Mouse (Mus musculus) neural tube, embryonic 12.5 days (tissue): ENCODE measurements around the gene Rhox2h. TPM values are rescaled to one million over a fixed set of nuclear protein-coding genes. Genes with fewer than 3 reads are reported as not detected.
"Not testable (repeated sequence)": the region's sequence is repeated elsewhere in the genome, so short reads cannot be mapped to it uniquely, and the experiment has no call there.

Source experiments
- ATAC-seq: fragments of 200-750 bp; cut with Nextera tagmentation; 2 replicates; pipeline ENCODE4 v1.8.0; 2017; ENCODE audit warnings: low read depth, mild to moderate bottlenecking, moderate TSS enrichment, moderate library complexity; ENCODE audit not compliant: low FRiP score
- H3K27ac ChIP-seq: fragments of 300-500 bp; sonication (generic); 2 replicates; pipeline ENCODE4 v1.5.1; 2016
- H3K27me3 ChIP-seq: fragments of 300-500 bp; sonication (generic); replicated peaks from 2 replicates; pipeline ENCODE4 v1.6.1; 2016; ENCODE audit warnings: mild to moderate bottlenecking
- H3K36me3 ChIP-seq: fragments of 300-500 bp; sonication (generic); 2 replicates; pipeline ENCODE4 v1.6.1; 2016; ENCODE audit warnings: mild to moderate bottlenecking
- H3K4me1 ChIP-seq: fragments of 300-500 bp; sonication (generic); 2 replicates; pipeline ENCODE4 v1.6.1; 2016
- H3K4me2 ChIP-seq: fragments of 300-500 bp; sonication (generic); replicated peaks from 2 replicates; pipeline ENCODE4 v1.6.1; 2016; ENCODE audit warnings: mild to moderate bottlenecking
- H3K4me3 ChIP-seq: fragments of 300-500 bp; sonication (generic); 2 replicates; pipeline ENCODE4 v1.5.1; 2016
- H3K9ac ChIP-seq: fragments of 300-500 bp; sonication (generic); 2 replicates; pipeline ENCODE4 v1.6.1; 2016; ENCODE audit warnings: mild to moderate bottlenecking
- H3K9me3 ChIP-seq: fragments of 300-500 bp; sonication (generic); 2 replicates; pipeline ENCODE4 v1.6.1; 2016; ENCODE audit warnings: mild to moderate bottlenecking
- WGBS: fragments of 180-500 bp; shearing (Covaris S2); methylation state at CpG from one replicate; pipeline ENCODE4 v1.1.7; 2016; 5-methylcytosine and 5-hydroxymethylcytosine counted together
- polyA plus RNA-seq: library from polyadenylated mRNA; unstranded; fragments of >200 nt; fragmentation: Nextera tagmentation; extraction: Ambion mirVana; gene quantifications from 2 replicates; pipeline ENCODE4 v1.2.1, GENCODE M21; 2016

Gene Rhox2h
- polyA plus RNA-seq, result not detected in 2 replicates

GRCm38 (mm10) chrX:37673177-37673576, at the start of gene Rhox2h:
Gene Rhox2h (minus strand): TSS chrX:37673277.
- H3K27me3 ChIP-seq, H3K9me3 ChIP-seq, H3K9ac ChIP-seq, H3K4me1 ChIP-seq, ATAC-seq, H3K4me2 ChIP-seq, H3K27ac ChIP-seq, H3K36me3 ChIP-seq, H3K4me3 ChIP-seq: not testable (repeated sequence)
- 89% methylated on average over 8 of the region's 8 CpGs for WGBS

- Histone ChIP-seq H3K4me2 (no peak overlapping the region), H3K4me1 (no peaks in the 10 kb centered on the region), H3K36me3 (no peaks in the 10 kb centered on the region), H3K9me3 (no peaks in the 10 kb centered on the region), H3K9ac (no peak overlapping the region), H3K27ac (no peak overlapping the region), H3K27me3 (no peaks in the 10 kb centered on the region), H3K4me3 (no peak overlapping the region)
- 74% methylated on average over 3 of the region's 3 CpGs for WGBS
- no peak for ATAC-seq
Observed at GRCm38 (mm10) chrX:37701821-37702387, 28.8 kb upstream of the Rhox2h start.

GRCm38 (mm10) chrX:37692261-37692660, 19.2 kb upstream of the Rhox2h start:
- Histone ChIP-seq H3K9me3 (no peaks in the 10 kb centered on the region), H3K4me1 (no peaks in the 10 kb centered on the region), H3K36me3 (no peaks in the 10 kb centered on the region), H3K4me2 (no peak overlapping the region), H3K9ac (no peak overlapping the region), H3K27ac (no peak overlapping the region), H3K4me3 (no peak overlapping the region), H3K27me3 (no peaks in the 10 kb centered on the region)
- no peak for ATAC-seq
- 89% methylated on average over 2 of the region's 2 CpGs for WGBS

GRCm38 (mm10) chrX:37683031-37683715, 10.1 kb upstream of the Rhox2h start:
- no peaks in the 10 kb centered on the region for H3K36me3 ChIP-seq
- no peak overlapping the region for H3K27ac ChIP-seq
- 87% methylated on average over 24 of the region's 24 CpGs for WGBS

GRCm38 (mm10) chrX:37668664-37669063, 4.4 kb downstream of the Rhox2h start, which contains the start of gene Rhox3h:
Gene Rhox3h (minus strand): TSS chrX:37668764.
- not testable (repeated sequence) for H3K4me2 ChIP-seq, H3K36me3 ChIP-seq, H3K9me3 ChIP-seq, H3K4me1 ChIP-seq, H3K27ac ChIP-seq, H3K9ac ChIP-seq, ATAC-seq, H3K27me3 ChIP-seq, H3K4me3 ChIP-seq
- 89% methylated on average over 1 of the region's 3 CpGs for WGBS

More at GRCm38 (mm10) chrX:37683031-37683715, 10.1 kb upstream of the Rhox2h start:
- Histone ChIP-seq H3K9me3 (no peaks in the 10 kb centered on the region), H3K4me2 (no peak overlapping the region), H3K27me3 (no peaks in the 10 kb centered on the region), H3K9ac (no peak overlapping the region), H3K4me1 (no peaks in the 10 kb centered on the region), H3K4me3 (no peak overlapping the region)
- no peak for ATAC-seq

- not testable (repeated sequence) for H3K27ac ChIP-seq, H3K4me3 ChIP-seq, H3K36me3 ChIP-seq, H3K4me1 ChIP-seq, H3K9ac ChIP-seq, H3K9me3 ChIP-seq, H3K27me3 ChIP-seq, ATAC-seq, H3K4me2 ChIP-seq
- WGBS, result 94% methylated on average over 17 of the region's 20 CpGs
Observed at GRCm38 (mm10) chrX:37651227-37651626, 21.9 kb downstream of the Rhox2h start, which contains the start of gene Rhox4g. Gene Rhox4g (minus strand): TSS chrX:37651327.

GRCm38 (mm10) chrX:37643370-37643769, 29.7 kb downstream of the Rhox2h start, which contains the start of gene Rhox2g:
Gene Rhox2g (minus strand): TSS chrX:37643470.
- H3K9ac ChIP-seq, H3K9me3 ChIP-seq, H3K4me2 ChIP-seq, H3K4me1 ChIP-seq, H3K27ac ChIP-seq, H3K4me3 ChIP-seq, H3K27me3 ChIP-seq, ATAC-seq, H3K36me3 ChIP-seq: not testable (repeated sequence)
- WGBS, result 91% methylated on average over 6 of the region's 6 CpGs

- not testable (repeated sequence) for H3K9me3 ChIP-seq
- 96% methylated on average over 2 of the region's 2 CpGs for WGBS
Observed at GRCm38 (mm10) chrX:37628512-37628911, 44.6 kb downstream of the Rhox2h start, which contains the start of gene Rhox3g. Gene Rhox3g (minus strand): TSS chrX:37628612.

More at GRCm38 (mm10) chrX:37628512-37628911, 44.6 kb downstream of the Rhox2h start, which contains the start of gene Rhox3g:
- not testable (repeated sequence) for ATAC-seq, H3K9ac ChIP-seq, H3K36me3 ChIP-seq, H3K4me3 ChIP-seq, H3K4me2 ChIP-seq, H3K4me1 ChIP-seq, H3K27me3 ChIP-seq, H3K27ac ChIP-seq

Other genes with a start within 250 kb of the Rhox2h start
- gene Rhox4b, start 240.8 kb downstream of the Rhox2h start, polyA plus RNA-seq, result not detected in 2 replicates
- gene Rhox2c, start 219.6 kb downstream of the Rhox2h start, polyA plus RNA-seq, result not detected in 2 replicates
- not detected in 2 replicates for gene Rhox3c, start 214.7 kb downstream of the Rhox2h start, polyA plus RNA-seq
- not detected in 2 replicates for gene Rhox4c, start 192.9 kb downstream of the Rhox2h start, polyA plus RNA-seq
- gene Rhox2d, start 179.8 kb downstream of the Rhox2h start, polyA plus RNA-seq, result not detected in 2 replicates
- not detected in 2 replicates for gene Rhox4d, start 158.9 kb downstream of the Rhox2h start, polyA plus RNA-seq
- gene Rhox2e, start 142.8 kb downstream of the Rhox2h start, polyA plus RNA-seq, result not detected in 2 replicates
- gene Rhox3e, start 131.3 kb downstream of the Rhox2h start, polyA plus RNA-seq, result not detected in 2 replicates
- gene Rhox4e, start 115.9 kb downstream of the Rhox2h start, polyA plus RNA-seq, result not detected in 2 replicates
- not detected in 2 replicates for gene Rhox2f, start 101.9 kb downstream of the Rhox2h start, polyA plus RNA-seq
- not detected in 2 replicates for gene Rhox3f, start 92.3 kb downstream of the Rhox2h start, polyA plus RNA-seq
- not detected in 2 replicates for gene Rhox4f, start 65.6 kb downstream of the Rhox2h start, polyA plus RNA-seq
- gene Rhox3g, start 44.7 kb downstream of the Rhox2h start, polyA plus RNA-seq, result not detected in 2 replicates
- not detected in 2 replicates for gene Rhox2g, start 29.8 kb downstream of the Rhox2h start, polyA plus RNA-seq
- gene Rhox4g, start 21.9 kb downstream of the Rhox2h start, polyA plus RNA-seq, result not detected in 2 replicates
- not detected in 2 replicates for gene Rhox3h, start 4.5 kb downstream of the Rhox2h start, polyA plus RNA-seq
- 0.84 and 1.1 TPM in 2 replicates for gene Rhox5, start 131.6 kb upstream of the Rhox2h start, polyA plus RNA-seq
- gene Rhox6, start 153.6 kb upstream of the Rhox2h start, polyA plus RNA-seq, result not detected in 2 replicates
- gene Rhox7a, start 158.4 kb upstream of the Rhox2h start, polyA plus RNA-seq, result not detected in 2 replicates
- gene Rhox8, start 205.7 kb upstream of the Rhox2h start, polyA plus RNA-seq, result not detected in 2 replicates
- not detected in 2 replicates for gene Rhox7b, start 224.0 kb upstream of the Rhox2h start, polyA plus RNA-seq
- not detected in 2 replicates for gene Rhox9, start 228.5 kb upstream of the Rhox2h start, polyA plus RNA-seq